Mouse (Mus musculus): Measurements from ENCODE around the gene Kcnh5.
A peak's percentile ranks its signal among the peaks of the same experiment; 100 is the strongest.

The Kcnh5 gene

DNA sequence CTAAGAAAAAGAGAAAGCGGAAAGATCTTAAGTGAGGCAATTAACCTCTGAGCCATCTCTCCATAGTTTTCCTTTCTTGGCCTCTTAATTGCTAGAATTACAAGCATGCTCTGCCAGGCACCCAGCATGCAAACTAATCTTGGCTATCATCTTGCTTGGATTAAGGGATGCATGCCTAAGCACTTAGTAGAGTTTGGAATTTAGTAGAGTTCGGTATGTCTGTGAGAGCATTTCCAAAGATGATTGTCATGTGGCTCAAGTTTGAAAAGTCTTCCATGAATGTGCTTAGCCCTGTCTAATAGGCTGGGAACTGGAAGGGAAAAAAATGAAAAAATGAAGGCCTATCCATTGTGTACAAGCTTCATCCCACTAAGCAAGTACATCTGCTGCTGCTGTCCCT lies 224.5 kb downstream of the Kcnh5 start:
- no peak for DNase-seq (ENCODE audit: low read depth, low spot score)

- peak; percentile 34 for DNase-seq (ENCODE audit: low read depth, low spot score)
Observed at GRCm38 (mm10) chr12:74951124-74952115, 225.7 kb downstream of the Kcnh5 start.

- DNase-seq (ENCODE audit: low read depth, low spot score), result no peak
Observed at GRCm38 (mm10) chr12:74901331-74901730, 275.8 kb downstream of the Kcnh5 start.

GRCm38 (mm10) chr12:74900777-74901176 lies 276.4 kb downstream of the Kcnh5 start:
- DNase-seq (ENCODE audit: low read depth, low spot score), result no peak

GRCm38 (mm10) chr12:74899055-74899454 lies 278.1 kb downstream of the Kcnh5 start:
- no peak for DNase-seq (ENCODE audit: low read depth, low spot score)

DNA sequence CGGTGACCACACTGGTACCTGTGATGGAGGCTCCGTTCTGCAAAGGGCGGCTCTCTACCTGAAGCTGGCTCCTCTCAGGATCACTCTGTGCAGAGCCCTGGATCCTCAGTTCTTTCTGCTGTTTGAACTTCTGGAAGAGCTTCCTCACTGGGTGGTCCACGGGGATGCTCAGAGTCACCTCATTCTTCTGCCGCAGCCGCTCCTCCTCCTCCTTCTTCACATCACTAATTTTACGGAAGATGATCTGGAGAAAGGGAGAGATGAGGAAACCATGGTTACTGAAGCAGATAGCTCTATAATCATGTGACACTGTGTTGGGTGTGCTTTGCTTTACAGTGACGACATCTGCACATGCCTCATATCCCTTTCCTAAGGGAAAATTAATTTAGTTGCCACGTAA lies 278.9 kb downstream of the Kcnh5 start:
- no peak for DNase-seq (ENCODE audit: low read depth, low spot score)

DNA sequence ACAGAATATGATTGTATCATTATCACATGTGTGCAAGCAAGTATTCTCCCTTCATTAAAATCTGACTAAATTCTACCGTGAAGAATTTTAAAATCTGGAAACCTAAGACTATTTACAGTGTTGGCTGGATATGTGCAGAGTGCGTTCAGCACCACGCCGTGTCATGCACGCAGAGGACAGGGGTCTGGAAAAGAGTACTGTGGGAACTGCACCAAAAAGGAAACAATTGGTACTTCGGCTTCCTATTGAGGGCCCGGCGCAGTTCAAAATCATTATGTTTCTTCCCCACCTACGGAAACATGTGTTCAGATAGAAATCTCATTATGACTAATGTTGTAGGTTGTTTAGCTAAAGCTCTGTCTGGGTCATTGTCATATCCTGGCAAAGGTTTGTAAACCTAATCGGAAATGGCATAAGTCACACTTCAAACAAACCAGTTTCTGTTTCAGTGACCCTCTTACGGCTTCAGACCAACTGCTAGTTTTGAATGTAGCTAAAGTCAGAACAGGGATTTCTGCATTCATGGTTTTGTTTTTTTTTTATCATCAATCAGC lies 282.2 kb downstream of the Kcnh5 start:
- DNase-seq (ENCODE audit: low read depth, low spot score), result no peak

DNA sequence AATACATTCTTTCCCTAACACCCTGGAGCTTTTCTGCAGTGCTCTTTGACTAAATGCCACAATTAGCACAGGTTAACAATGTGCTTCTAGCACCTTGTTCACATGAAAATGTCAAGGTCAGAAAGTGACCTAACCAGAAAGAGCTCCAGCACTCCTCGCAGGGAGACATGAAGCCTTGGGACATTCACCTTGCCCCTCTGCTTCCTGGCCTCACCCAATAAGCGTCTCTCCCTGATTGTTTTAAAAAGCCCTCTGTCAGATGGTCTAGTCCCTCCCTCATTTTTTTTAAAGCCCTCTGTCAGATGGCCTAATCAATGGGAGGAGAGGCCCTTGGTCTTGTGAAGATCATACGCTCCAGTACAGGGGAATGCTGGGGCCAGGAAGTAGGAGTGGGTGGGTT lies 287.7 kb downstream of the Kcnh5 start:
- DNase-seq (ENCODE audit: low read depth, low spot score), result no peak

GRCm38 (mm10) chr12:74887064-74887463 lies 290.1 kb downstream of the Kcnh5 start:
- no peak for DNase-seq (ENCODE audit: low read depth, low spot score)

GRCm38 (mm10) chr12:74881344-74881743 lies 295.8 kb downstream of the Kcnh5 start:
- no peak for DNase-seq (ENCODE audit: low read depth, low spot score)

DNA sequence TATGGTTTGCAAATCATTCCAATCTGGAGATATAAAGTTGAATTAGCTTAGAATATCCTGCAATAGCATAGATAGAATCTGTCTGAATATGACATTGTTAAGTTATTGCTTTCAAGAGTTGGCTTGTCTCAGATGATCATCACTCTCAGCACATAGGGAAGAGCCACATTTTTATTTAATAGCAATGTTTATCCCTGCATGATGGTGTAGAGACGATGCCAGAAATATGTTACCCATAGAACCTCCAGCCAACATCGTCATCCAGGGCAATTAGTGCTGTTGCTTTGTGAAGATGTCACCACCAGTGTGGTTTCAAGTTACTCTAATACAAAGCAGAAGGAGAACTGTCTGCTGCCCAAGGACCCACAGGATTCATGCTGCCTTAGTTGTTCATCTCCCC lies 321.5 kb downstream of the Kcnh5 start:
- DNase-seq (ENCODE audit: low read depth, low spot score), result no peak

DNA sequence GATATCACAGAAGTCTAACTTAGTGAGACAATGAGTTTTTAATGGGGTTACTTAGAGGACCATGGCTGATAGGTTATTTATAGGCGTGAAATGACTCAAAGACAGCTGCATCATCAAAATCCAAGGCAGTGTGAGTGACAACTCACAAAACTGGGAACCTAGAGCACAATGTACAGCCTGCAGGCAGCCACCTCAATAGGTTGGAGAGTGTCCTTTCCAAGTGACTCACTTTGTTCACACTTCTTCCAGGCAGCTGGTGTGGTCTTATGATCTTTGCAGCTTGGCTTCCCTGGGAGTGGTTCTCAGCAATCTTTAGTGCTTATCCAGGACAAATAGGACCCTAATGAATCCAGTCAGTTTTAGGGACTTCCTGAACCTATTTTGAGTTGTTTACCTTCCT lies 322.9 kb downstream of the Kcnh5 start:
- no peak for DNase-seq (ENCODE audit: low read depth, low spot score)

GRCm38 (mm10) chr12:74850323-74850722 lies 326.8 kb downstream of the Kcnh5 start:
- peak; percentile 1 for DNase-seq (ENCODE audit: low read depth, low spot score)

- no peak for DNase-seq (ENCODE audit: low read depth, low spot score)
Observed at GRCm38 (mm10) chr12:74849912-74850311, 327.2 kb downstream of the Kcnh5 start.

DNA sequence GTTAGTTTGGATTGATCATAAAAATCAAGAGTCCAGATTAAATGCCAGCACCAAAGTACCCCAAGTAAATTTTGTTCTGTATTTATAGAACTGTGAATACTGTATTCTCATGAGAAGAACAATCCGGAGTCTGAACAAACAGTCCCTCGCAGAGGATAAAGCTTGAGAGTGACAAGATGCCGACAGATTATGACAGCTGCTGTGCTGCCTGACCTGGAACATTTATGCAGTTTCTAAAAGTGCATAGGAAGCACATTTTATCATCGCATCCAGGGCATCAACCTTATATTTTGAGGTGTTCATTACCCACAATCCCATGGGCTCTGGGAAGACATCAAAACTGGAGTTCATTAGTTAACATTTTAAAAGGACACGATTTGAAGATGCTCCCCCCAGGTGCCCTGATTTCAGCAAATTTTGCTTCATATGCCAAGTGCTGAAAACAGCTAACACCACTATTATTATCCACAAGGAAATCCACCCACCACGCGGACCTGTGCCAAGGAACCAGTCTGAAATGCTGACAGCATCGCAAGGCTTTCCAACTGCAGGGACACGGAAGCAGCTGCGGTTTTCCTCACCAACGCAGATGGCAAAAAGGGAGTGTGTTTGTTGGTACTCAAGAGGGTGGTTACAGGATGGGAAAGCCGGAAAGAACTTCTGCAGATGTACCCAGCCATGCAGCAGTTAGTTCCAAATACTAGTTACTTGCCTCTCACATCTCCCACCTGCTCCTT lies 328.4 kb downstream of the Kcnh5 start:
- no peak for DNase-seq (ENCODE audit: low read depth, low spot score)

All from mesoderm, embryonic 11.5 days (tissue).